Mouse (Mus musculus) liver (tissue): ENCODE results near the gene Majin.

ENCODE experiments used
- DNase-seq: peaks from one replicate; pipeline ENCODE4 v3.0.0-alpha.2; 2020; ENCODE audit warnings: mixed read lengths

Gene Majin

DNA sequence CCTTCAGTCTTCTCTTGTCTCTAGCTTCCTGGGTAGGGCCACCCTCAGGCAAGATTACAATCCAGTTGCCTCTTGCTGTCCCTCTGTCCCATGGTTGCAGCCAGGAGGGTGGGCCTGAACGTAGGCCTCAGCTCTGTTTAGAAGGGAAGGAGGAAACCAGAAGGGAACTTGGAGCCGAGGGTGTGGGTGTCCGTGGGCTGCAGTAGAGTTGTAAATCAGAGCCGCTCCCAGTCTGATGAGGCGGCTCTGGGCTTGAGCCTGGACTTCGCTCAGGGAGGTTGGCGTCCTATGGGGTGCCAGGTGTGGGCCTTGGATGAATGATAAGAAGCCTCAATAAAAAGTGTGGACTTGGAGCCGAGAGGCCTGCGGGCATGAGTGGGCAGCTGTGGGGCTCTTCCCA, 80.0 kb downstream of the Majin start:
- no peak for DNase-seq

DNA sequence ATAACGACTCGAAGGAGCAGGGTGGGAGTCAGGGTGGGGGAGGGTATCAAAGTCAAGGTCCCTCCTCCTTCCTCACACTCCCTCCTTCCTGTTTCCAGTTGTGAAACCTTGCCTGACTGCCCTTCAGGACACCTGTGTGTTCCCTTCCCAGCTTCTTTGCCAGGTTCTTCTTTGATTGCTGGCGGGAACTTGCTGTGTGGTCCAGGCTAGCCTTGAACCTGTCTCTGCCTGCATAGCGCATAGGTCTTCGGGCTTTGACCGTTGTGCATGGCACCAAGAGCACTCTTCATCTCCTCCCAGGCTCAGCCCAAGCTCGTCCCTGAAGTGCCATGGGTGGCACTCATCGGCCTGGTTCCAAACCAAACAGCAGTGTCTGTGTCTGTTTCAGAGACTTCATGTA, 80.8 kb downstream of the Majin start:
- DNase-seq: no peak

DNA sequence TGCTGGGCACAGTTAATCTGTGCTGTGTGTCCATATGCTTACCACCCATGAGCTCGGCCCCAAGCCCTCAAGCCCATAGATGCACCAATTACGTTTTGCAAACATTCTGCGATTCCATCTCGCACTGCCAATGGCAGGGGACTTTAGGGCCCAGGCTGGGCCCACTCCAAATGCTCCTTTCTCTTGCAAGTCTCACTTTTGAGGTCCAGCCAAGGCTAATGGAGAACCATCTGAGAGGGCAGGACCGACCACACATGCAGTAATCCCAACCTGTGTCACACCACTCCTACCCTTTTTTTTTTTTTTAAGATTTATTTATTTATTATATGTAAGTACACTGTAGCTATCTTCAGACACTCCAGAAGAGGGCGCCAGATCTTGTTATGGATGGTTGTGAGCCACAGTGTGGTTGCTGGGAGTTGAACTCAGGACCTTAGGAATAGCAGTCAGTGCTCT, 81.6 kb downstream of the Majin start:
- no peak for DNase-seq

DNA sequence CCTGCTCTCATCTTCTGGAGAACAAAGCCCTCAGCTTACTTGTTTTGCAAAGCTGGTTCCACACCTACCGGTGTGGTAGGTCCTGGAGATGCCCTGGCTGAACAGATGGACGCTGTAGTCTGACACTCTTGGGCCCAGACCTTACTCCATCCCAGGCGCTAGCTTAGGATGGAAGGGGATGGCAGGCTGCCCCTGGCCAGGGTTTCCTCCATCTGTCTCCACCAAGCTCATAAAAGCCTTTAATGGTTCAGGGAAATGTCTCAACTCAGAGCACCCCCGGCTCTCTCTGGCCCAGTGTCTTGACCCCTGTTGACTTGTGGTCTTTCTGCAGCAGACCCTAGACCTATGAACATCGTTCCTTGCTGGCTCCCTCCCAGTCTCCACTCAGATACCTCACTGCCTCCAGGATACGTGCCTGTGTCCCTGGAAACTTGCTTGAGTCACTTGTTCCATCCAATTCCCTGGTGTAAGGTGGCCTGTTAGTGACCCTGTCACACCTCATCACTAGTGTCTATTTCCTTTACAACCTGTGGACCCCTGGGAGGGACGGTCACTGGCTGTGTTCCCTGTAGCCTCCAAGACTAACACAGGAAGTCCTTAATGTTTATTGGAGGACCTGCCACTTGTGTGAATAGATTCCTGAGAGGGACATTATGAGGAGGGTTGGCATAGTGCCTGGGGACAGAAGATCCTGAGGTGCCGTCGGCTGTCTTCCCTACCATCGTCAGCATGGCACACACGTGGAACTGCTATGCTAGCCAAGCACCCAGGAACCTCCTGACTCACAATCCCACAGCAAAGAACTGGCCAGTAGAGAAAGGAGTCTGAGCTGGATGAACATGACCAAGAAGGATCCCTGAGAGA, 83.3 kb downstream of the Majin start:
- DNase-seq: no peak

DNA sequence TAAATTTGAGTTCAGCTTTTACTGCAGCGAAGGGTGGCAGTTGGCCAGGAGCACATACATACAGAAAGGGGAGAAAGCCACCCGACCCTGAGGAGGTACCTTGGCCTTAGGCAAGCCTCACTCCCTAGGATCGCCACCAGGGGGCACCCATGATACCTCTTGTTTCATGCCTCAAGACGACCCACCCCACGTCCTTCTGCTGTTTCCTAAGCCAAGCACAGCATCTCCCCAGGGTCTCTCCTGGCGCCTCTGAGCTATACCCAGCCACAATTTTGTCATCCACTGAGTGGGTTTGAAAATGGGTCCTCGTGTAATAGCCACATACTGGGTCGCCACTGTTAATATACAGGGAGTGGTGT, 84.0 kb downstream of the Majin start:
- peak; percentile 89 for DNase-seq

DNA sequence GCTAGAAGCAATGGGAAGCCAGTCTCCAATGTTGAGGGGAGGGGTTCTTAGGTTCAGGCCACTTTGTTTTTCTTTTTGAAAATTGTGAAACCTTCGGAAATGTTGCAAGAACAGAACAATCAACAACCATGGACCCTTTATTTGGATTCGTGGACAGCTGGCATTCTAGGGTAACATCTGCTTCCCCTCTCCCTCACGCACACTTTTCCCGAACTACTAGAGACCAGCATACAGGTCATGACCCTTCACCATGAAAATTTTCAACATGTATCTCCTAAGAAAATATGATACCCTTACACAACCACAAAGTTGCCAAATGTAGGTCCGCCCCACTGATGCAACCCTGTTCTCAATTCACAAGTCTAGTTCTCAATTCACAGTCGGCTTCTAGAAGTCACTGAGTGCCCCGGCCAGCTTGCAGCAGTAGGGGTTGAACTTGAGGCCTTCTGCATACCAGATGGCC, 84.5 kb downstream of the Majin start:
- DNase-seq: no peak

DNA sequence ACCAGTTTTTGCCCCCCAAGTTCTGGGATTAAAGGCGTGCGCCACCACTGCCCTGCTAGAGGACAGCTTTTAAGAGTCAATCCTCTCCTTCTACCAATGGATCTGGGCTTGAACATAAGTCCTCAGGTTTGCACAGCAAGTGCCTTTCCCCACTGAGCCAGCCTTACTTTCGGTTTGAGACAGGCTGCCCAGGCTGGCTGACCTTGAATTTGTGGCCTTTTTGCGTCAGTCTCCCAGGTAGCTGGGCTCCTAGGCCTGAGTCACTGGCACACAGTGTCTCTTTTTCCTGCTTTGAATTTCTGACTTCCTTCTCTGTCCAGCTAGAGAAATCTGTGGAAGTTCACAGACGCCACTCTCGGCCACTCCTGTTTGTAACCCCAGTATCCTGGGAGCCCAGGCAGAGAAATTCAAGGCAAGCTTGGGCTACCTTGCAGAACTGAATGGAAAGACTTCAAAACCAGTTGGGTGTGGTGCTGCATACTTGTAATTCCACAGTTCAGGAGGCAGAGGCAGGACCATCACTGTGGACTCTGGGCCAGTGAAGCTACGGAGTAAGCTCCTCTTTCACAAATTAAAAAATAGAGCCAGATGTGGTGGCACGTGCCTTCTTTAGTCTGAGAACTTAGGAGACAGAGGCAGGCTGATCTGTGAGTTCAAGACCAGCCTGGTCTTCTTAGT, 85.7 kb downstream of the Majin start:
- no peak for DNase-seq

DNA sequence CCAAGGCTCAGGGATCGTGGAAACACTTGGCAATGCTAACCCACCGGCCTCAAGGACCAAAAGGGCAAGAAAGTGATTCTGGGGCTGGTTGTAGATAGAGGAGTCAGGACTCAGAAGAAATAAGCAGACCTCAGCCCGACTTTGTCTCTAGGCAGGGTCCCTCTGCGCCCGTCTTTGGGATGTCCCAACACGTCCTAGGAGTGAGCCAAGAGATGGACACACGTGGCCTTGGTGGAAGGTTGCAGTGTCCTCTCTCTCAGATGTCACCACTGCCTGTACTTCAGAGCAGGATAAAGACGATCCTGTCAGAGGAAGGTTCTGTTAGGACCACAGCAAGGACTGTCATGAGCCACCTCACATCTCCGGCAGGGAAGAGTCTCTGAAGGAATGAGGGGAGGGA, 86.5 kb downstream of the Majin start:
- DNase-seq: no peak

DNA sequence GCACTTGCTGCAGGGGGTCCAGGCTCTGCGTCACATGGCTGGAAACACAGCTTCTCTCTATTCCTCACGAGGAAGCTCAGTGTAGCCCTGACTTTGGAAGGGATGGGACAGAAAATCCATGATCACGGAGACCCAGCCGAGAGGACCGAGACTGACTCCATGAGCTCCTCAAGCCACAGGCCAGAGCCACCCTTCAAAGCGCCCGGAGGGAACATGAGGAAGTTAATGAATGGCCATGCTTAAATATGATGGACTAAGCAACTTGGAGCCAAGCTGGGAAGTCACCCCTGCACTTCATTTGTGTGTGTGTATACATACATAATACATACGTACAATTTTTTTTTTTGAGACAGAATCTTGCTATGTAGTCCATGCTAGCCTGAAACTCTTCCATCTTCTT, 87.0 kb downstream of the Majin start:
- no peak for DNase-seq

DNA sequence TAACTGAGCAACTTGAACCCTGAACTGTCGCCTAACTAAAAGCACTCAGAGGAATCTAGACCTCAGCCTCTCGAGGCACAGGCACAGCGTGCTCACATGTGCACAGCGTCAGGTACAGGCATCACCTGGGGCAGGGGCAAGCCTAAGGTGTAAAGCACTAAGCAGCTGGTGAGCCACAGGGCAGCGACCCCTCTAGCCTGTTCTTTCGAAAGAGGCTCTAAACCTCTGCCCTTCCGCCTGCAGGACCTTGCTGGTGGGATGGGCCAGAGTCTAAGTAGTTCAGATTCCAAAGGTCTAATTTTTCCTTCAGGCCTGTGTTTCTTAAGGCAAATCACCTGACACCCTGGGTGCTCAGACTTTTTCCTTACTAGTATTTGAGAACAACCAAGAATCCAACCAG, 87.9 kb downstream of the Majin start:
- no peak for DNase-seq

DNA sequence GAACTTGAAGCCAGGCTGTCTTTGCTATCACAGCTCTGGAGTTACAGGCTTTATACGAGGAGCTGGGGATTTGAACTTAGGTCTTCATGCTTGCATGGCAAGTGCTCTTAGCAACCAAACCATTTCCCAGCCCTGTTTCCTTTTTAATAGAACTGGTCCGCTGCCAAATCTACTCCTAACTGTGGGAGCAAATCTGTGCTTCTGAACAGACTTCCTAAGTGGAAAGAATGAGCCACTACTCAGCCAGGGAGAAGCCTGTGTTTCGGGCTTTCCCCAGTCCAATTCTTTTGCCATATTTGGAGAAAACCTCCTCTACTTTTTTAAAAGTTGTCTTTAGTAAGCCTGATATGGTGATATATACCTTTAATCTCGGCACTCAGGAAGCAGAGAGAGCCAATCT, 88.5 kb downstream of the Majin start:
- no peak for DNase-seq

DNA sequence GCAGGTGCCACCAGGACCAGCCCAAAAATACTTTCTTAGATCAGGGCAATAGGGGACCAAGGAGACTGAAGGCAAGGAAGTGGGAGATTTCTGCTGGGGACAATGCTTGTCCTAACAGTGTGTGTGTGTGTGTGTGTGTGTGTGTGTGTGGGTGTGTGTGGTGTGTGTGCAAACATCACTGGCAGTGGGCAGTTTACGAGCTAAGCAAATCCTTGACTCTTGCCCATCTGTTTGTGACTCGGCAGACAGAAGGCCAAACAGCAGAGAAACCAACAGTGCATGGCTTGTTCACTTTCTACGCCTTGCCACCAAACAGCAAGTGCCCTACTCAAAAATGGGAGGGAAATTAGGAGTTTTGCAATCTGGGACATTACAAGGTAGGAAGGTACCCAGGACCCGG, 89.4 kb downstream of the Majin start:
- DNase-seq: no peak
